Mouse (Mus musculus) stomach, postnatal 0 days (tissue): ENCODE data around the gene Klri1.
"Not testable (repeated sequence)": the region's sequence is repeated elsewhere in the genome, so short reads cannot be mapped to it uniquely, and the experiment has no call there.

Experiments
- CTCF ChIP-seq: IDR thresholded peaks from 2 replicates; pipeline ENCODE4 v1.5.1; 2016; ENCODE audit warnings: antibody characterized with exemption, low read depth, mild to moderate bottlenecking, moderate library complexity
- EP300 ChIP-seq: optimal IDR thresholded peaks from 2 replicates; pipeline ENCODE3; 2016; ENCODE audit warnings: antibody characterized with exemption

- TF ChIP-seq CTCF, EP300: not testable (repeated sequence)
Observed at GRCm38 (mm10) chr6:129661301-129661700, 55.6 kb downstream of the Klri1 start.
